Mouse (Mus musculus) G1E (cell line): ENCODE data around the gene Btaf1.

Experiments used
- CTCF ChIP-seq: IDR thresholded peaks from 2 replicates; pipeline ENCODE4 v1.5.1; 2012; ENCODE audit warnings: low read depth, low read length, inconsistent platforms, mixed read lengths
- GATA1 ChIP-seq: IDR thresholded peaks from 2 replicates; pipeline ENCODE4 v1.6.1; 2012; ENCODE audit warnings: borderline replicate concordance, low read length, inconsistent platforms, mixed read lengths
- GATA2 ChIP-seq: IDR thresholded peaks from 2 replicates; pipeline ENCODE4 v1.6.1; 2012; ENCODE audit warnings: low read depth, low read length, inconsistent platforms, borderline replicate concordance
- TAL1 ChIP-seq: conservative IDR thresholded peaks from 2 replicates; pipeline ENCODE4 v1.6.1; 2012; ENCODE audit warnings: low read depth, low read length, inconsistent platforms, mixed read lengths

DNA sequence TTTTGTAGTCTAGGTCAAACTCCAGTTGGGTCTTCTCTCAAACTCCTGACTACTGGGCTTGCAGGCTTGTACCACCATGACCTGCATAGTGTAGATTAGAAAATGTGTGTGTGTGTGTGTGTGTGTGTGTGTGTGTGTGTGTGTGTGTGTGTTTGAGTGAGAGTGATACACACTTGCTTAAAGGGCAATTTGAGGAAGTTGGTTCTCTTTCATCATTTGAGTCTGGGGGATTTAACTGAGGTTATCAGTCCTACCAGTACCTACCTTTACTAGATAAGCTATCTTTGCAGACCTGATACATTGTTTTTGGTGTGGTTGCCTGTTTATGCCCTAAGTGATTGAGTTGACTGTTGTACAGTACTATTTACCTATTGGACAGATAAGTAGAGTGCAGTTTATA is 6.2 kb downstream of the Btaf1 start:
- TF ChIP-seq CTCF (no peak), GATA1 (no peak), TAL1 (peak; percentile 80), GATA2 (no peak)
